Mouse (Mus musculus) spleen, postnatal 0 days (tissue): ENCODE measurements around the gene Atp5mpl. TPM values are rescaled to one million over a fixed set of nuclear protein-coding genes. Genes with fewer than 3 reads are reported as not detected.

Source experiments
- polyA plus RNA-seq: library from polyadenylated mRNA; unstranded; fragments of >200 nt; fragmentation: Nextera tagmentation; extraction: Ambion mirVana; gene quantifications from 2 replicates; pipeline ENCODE4 v1.2.1, GENCODE M21; 2015

The Atp5mpl gene
- 561 and 610 TPM in 2 replicates for polyA plus RNA-seq

GRCm38 (mm10) chr12:111966683-111967173 is at the start of gene Atp5mpl:
Atp5mpl (minus strand) TSS chr12:111966977.

GRCm38 (mm10) chr12:111980887-111981367 is 14.2 kb upstream of the Atp5mpl start, which contains the start of gene Rd3l:
Rd3l (minus strand) TSS chr12:111981317.

GRCm38 (mm10) chr12:111971231-111971686 is 4.5 kb upstream of the Atp5mpl start, which contains the start of gene Tdrd9:
Tdrd9 (plus strand) TSS chr12:111971559.

Other genes with a start within 250 kb of the Atp5mpl start
- gene Klc1, start 208.1 kb downstream of the Atp5mpl start, polyA plus RNA-seq: 28.5 and 36.9 TPM in 2 replicates
- 4.7 TPM in 2 replicates for gene Xrcc3, start 153.1 kb downstream of the Atp5mpl start, polyA plus RNA-seq
- 39.6 and 45.0 TPM in 2 replicates for gene Zfyve21, start 152.8 kb downstream of the Atp5mpl start, polyA plus RNA-seq
- gene Ppp1r13b, start 58.9 kb downstream of the Atp5mpl start, polyA plus RNA-seq: 4.9 and 7.1 TPM in 2 replicates
- gene Tdrd9, start 4.6 kb upstream of the Atp5mpl start, polyA plus RNA-seq: not detected in 2 replicates
- gene Rd3l, start 14.3 kb upstream of the Atp5mpl start, polyA plus RNA-seq: not detected in 2 replicates
- gene Aspg, start 139.7 kb upstream of the Atp5mpl start, polyA plus RNA-seq: 0.05 and 0.13 TPM in 2 replicates
- gene Kif26a, start 179.2 kb upstream of the Atp5mpl start, polyA plus RNA-seq: 0.88 and 1.1 TPM in 2 replicates